Mouse (Mus musculus): ENCODE measurements around the gene Inafm2. TPM values are rescaled to one million over a fixed set of nuclear protein-coding genes. Genes with fewer than 3 reads are reported as not detected.

The Inafm2 gene
- polyA plus RNA-seq, 1 experiment from 2014 or later = 24.2 TPM

Other genes starting within 250 kb of the Inafm2 start
- 2.9 and 3.0 TPM in 2 replicates for gene Bmf, start 196.1 kb upstream of the Inafm2 start, polyA plus RNA-seq (2016; fragmentation: Nextera tagmentation; extraction: Ambion mirVana)
- 146 and 150 TPM in 2 replicates for gene Bub1b, start 147.5 kb upstream of the Inafm2 start, polyA plus RNA-seq (2016; fragmentation: Nextera tagmentation; extraction: Ambion mirVana)
- gene Pak6, start 82.5 kb upstream of the Inafm2 start, polyA plus RNA-seq (2016; fragmentation: Nextera tagmentation; extraction: Ambion mirVana) = 0.26 and 0.99 TPM in 2 replicates
- not detected in 2 replicates for gene Ankrd63, start 41.8 kb upstream of the Inafm2 start, polyA plus RNA-seq (2016; fragmentation: Nextera tagmentation; extraction: Ambion mirVana)
- 0.09 and 0.34 TPM in 2 replicates for gene Plcb2, start 17.3 kb upstream of the Inafm2 start, polyA plus RNA-seq (2016; fragmentation: Nextera tagmentation; extraction: Ambion mirVana)
- gene Ccdc9b, start 16.9 kb downstream of the Inafm2 start, polyA plus RNA-seq (2016; fragmentation: Nextera tagmentation; extraction: Ambion mirVana) = 0.42 and 1.1 TPM in 2 replicates
- not detected in 2 replicates for gene Phgr1, start 27.0 kb downstream of the Inafm2 start, polyA plus RNA-seq (2016; fragmentation: Nextera tagmentation; extraction: Ambion mirVana)
- gene Disp2, start 34.0 kb downstream of the Inafm2 start, polyA plus RNA-seq (2016; fragmentation: Nextera tagmentation; extraction: Ambion mirVana) = 3.1 and 7.5 TPM in 2 replicates
- gene Knstrn, start 68.2 kb downstream of the Inafm2 start, polyA plus RNA-seq (2016; fragmentation: Nextera tagmentation; extraction: Ambion mirVana) = 181 and 184 TPM in 2 replicates
- 63.3 and 67.3 TPM in 2 replicates for gene Ivd, start 116.2 kb downstream of the Inafm2 start, polyA plus RNA-seq (2016; fragmentation: Nextera tagmentation; extraction: Ambion mirVana)
- gene Bahd1, start 154.6 kb downstream of the Inafm2 start, polyA plus RNA-seq (2016; fragmentation: Nextera tagmentation; extraction: Ambion mirVana) = 3.8 and 3.9 TPM in 2 replicates
- 14.5 and 17.2 TPM in 2 replicates for gene Chst14, start 180.7 kb downstream of the Inafm2 start, polyA plus RNA-seq (2016; fragmentation: Nextera tagmentation; extraction: Ambion mirVana)